Mouse (Mus musculus) CH12.LX (cell line): ENCODE data around the gene Defb19.

ENCODE experiments used
- EP300 ChIP-seq: IDR thresholded peaks from 2 replicates; pipeline ENCODE4 v1.6.1; 2011; ENCODE audit warnings: low read length, improper control_type of control experiment
- MYC ChIP-seq: IDR thresholded peaks from 2 replicates; pipeline ENCODE4 v1.6.1; 2011; ENCODE audit warnings: low read depth, mild to moderate bottlenecking, improper control_type of control experiment, low read length
- POLR2A ChIP-seq: IDR thresholded peaks from 2 replicates; pipeline ENCODE4 v1.6.1; 2011; ENCODE audit warnings: low read depth, mild to moderate bottlenecking, improper control_type of control experiment, low read length

DNA sequence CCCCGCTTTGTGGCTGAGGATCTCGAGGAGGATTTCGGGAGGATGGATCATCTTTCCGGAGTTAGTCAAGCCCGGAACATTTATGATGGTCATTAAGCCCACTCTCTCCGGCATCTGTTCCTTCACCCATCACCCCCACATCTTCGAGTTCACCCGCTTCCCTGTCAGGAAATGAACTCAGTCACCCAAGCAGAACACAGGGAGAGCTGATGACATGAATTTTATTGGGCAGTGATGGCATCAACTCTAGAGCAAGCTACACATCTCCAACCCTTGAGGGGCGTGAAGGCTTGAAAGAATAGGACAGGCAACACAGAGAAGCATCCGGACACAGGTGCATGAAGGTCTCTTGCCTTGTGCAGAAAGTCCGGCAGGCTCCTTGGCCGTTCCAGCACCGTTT is 42.0 kb upstream of the Defb19 start:
- TF ChIP-seq POLR2A (no peak), MYC (no peak), EP300 (no peak)
